Mouse (Mus musculus) cortical plate, adult 2 months (tissue): ENCODE results near the gene Prickle4.

Experiments used
- CTCF ChIP-seq: fragments of 200-500 bp; IDR thresholded peaks from 2 replicates; pipeline ENCODE4 v1.5.1; 2011; ENCODE audit warnings: mild to moderate bottlenecking, control low read depth, low read length; ENCODE audit not compliant: insufficient read depth; ENCODE audit errors: extremely low read depth
- POLR2A ChIP-seq: fragments of 200-500 bp; IDR thresholded peaks from 2 replicates; pipeline ENCODE4 v1.6.1; 2011; ENCODE audit warnings: mild to moderate bottlenecking, low read length, control low read depth; ENCODE audit not compliant: insufficient read depth; ENCODE audit errors: extremely low read depth

DNA sequence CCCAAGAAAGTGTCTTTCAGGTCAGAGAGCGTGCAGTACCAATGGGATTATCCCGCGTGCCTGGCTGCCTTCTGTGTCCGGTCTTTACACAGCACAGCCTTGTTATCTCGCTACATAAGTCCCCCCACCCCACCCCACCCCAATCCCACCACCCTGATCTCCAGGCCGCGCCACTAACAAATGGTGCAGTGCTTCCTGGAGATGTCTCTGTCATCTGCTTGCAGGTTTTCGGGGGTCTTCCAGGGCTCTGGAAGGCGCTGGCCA lies 6.3 kb downstream of the Prickle4 start, which contains the start of gene Tomm6:
- TF ChIP-seq CTCF (no peak), POLR2A (no peak)
